Mouse (Mus musculus): ENCODE measurements around the gene Urm1. TPM values are rescaled to one million over a fixed set of nuclear protein-coding genes. Genes with fewer than 3 reads are reported as not detected.
"Not testable (repeated sequence)": the region's sequence is repeated elsewhere in the genome, so short reads cannot be mapped to it uniquely, and the experiment has no call there.

The Urm1 gene
- total RNA-seq, 2 experiments from 2014 or later = 17.0 to 21.1 TPM

- ATAC-seq (replicated peaks; ENCODE audit: poor library complexity, severe bottlenecking) = no peak
Measured at GRCm38 (mm10) chr2:29857967-29858366, 38.1 kb downstream of the Urm1 start.

- peak; percentile 62 for ATAC-seq (replicated peaks; ENCODE audit: poor library complexity, severe bottlenecking)
Measured at GRCm38 (mm10) chr2:29858748-29859473, 39.0 kb downstream of the Urm1 start.

- ATAC-seq (replicated peaks; ENCODE audit: poor library complexity, severe bottlenecking) = no peak
Measured at GRCm38 (mm10) chr2:29865125-29865524, 45.2 kb downstream of the Urm1 start.

DNA sequence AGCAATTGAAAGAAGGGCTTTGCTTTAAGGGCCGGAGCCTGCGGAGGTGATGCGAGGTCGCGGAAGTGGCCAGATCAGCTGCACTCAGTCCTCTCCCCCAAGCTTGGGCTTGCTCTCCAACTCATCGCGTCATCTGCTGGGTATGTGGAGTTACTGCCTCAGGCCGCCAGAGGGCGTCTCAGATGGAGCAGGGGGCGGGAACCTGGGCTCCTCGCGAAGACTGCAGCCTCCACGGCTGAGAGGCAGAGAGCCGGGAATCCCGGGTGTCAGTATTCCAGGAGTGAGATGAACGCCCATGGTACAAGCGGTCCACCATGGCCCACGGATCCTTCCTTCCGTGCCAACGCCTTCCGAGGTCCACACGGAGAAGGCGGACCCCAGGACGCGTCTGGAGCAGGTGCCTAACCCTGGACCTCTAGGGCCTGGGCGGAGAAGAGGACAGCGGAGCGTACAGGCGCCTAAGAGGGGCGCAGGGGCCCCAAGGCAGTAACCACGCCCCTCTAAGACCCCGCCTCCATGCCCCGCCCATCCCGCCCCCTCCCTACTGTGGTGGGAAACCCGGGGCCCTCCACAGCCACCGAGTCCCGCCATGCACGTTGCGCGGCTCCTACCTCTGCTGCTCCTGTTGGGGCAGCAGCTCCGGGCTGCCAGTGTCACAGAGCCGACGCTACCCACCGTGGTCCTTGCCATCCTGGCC lies 49.2 kb downstream of the Urm1 start, which contains the start of gene Cercam:
Gene Cercam (plus strand): TSS at position 216 of the 697 bp plus-strand sequence.
- peak; percentile 76 for ATAC-seq (replicated peaks; ENCODE audit: poor library complexity, severe bottlenecking)

GRCm38 (mm10) chr2:29869646-29870451 lies 50.0 kb downstream of the Urm1 start:
- ATAC-seq (replicated peaks; ENCODE audit: poor library complexity, severe bottlenecking) = peak; percentile 75

DNA sequence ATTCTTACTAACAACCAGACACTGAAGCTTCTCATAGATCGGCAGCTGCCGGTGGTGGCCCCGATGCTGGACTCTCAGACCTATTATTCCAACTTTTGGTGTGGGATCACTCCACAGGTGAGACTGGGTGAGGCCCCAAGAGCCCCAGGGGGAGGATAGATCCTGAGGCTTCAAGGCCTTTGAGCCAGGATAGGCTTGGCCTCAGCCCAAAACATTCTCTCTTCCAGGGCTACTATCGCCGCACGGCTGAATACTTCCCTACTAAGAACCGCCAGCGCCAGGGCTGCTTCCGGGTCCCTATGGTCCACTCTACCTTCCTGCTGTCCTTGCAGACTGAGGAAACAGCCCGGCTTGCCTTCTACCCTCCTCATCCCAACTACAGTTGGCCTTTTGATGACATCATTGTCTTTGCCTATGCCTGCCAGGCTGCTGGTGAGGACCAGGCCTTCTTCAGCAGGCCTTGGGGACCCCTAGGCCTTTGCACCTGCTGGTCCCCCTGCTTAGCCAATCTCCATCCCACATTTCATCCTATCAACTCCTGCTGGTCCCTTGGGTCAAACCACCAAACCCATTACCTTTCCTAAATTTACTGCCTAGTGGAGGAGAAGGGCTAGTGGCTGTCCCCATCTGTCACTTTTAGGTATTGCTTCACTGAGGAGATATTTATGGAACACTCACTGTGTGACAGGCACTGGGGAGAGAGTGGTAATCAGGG lies 52.9 kb downstream of the Urm1 start:
- ATAC-seq (replicated peaks; ENCODE audit: poor library complexity, severe bottlenecking) = no peak

GRCm38 (mm10) chr2:29873801-29874200 lies 53.9 kb downstream of the Urm1 start:
- no peak for ATAC-seq (replicated peaks; ENCODE audit: poor library complexity, severe bottlenecking)

DNA sequence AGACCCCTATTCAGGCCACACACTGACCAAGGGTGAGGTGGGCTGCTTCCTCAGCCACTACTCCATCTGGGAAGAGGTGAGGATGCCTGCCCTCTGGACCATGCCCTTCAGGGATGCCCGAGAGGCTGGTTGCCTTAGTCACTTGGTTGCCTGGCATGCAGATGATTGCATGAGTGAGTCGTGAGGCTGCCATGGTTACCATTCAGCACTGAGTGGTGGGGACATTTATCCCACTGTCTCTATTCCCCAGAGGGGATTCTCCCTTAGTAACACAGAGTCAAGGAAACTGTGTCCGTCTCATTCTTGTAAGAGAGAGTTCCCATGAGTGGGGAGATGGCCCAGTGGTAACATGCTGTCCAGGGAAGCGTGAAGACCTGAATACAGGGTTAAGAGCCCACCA lies 58.2 kb downstream of the Urm1 start:
- no peak for ATAC-seq (replicated peaks; ENCODE audit: poor library complexity, severe bottlenecking)

- ATAC-seq (replicated peaks; ENCODE audit: poor library complexity, severe bottlenecking) = no peak
Measured at GRCm38 (mm10) chr2:29879191-29879590, 59.3 kb downstream of the Urm1 start.

DNA sequence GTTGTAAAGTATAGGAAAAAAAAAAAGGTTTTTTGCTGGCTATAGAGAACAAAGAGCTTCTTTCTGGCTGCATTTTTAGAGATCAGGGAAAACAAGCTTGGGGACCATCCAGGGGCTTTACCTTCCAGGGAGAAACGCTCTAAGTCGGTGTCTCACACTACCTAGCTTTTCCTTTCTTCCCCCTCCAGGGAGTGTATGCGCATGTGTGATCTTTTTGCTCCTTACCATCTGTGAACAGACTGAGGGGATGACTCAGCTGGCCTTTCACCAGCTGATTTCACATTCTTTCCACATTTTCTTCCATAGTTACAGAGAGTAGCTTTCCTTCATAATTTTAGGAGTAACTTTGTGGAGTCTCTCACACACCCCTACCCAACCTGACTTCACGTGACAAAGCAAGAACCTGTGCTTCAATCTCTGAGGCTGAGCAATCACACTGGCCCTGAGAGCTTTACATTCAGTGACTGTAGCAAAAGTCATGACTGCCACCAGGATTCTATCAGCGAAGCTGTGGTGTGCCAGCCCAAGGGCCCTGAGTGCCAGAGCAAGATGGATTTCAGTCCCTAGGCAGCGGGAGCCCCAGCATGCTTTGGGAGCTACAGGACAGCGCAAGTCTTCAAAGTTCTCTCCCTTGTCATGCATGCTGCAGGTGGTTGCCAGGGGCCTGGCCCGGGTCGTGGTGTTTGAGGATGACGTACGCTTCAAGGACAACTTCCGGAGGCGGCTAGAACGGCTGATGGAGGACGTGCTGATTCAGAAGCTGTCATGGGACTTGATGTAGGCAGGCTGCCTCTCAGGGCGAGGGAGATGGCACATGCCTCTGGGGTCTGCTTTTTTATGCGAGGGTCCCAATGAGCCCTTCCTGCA lies 60.3 kb downstream of the Urm1 start:
- ATAC-seq (replicated peaks; ENCODE audit: poor library complexity, severe bottlenecking) = no peak

DNA sequence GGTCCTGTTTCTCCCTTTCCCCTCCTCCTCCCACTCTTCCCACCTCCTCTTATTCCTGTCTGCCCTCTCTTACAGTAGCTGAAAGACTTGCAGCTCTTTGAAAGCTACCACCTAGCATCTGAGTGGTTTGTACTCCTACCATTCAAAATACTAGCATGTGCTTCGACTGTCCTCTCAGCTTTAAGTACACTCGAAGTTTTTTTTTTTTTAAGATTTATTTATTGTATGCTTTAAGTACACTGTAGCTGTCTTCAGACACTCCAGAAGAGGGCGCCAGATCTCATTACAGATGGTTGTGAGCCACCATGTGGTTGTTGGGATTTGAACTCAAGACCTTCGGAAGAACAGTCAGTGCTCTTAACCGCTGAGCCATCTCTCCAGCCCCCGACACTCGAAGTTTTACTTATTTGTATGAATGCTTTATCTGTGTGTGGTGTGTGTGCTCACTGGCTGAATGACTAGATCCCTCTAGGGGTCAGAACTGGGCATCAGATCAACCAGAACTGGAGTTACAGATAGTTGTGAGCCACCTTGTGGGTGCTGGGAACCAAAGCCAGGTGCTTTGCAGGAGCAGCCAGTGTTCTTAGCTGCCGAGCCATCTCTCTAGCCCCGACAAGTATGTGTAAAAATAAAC lies 66.9 kb downstream of the Urm1 start:
- ATAC-seq (replicated peaks; ENCODE audit: poor library complexity, severe bottlenecking) = not testable (repeated sequence)

- peak; percentile 81 for ATAC-seq (replicated peaks; ENCODE audit: poor library complexity, severe bottlenecking)
Measured at GRCm38 (mm10) chr2:29889066-29889944, 69.4 kb downstream of the Urm1 start, which contains the start of gene Odf2. TSS of gene Odf2 (plus strand) at chr2:29889221.

GRCm38 (mm10) chr2:29889991-29890833 lies 70.3 kb downstream of the Urm1 start:
- peak; percentile 68 for ATAC-seq (replicated peaks; ENCODE audit: poor library complexity, severe bottlenecking)

- no peak for ATAC-seq (replicated peaks; ENCODE audit: poor library complexity, severe bottlenecking)
Measured at GRCm38 (mm10) chr2:29891773-29892172, 71.9 kb downstream of the Urm1 start.
